Mouse (Mus musculus) left cerebral cortex, postnatal 4 days (tissue): ENCODE data around the gene Rnf25. TPM values are rescaled to one million over a fixed set of nuclear protein-coding genes. Genes with fewer than 3 reads are reported as not detected.

Experiments used
- microRNA-seq: library from miRNA; unstranded; fragments of <30 nt; microRNA quantifications from one replicate; pipeline ENCODE4 v1.2.0, GENCODE M21; 2022
- total RNA-seq, 2 experiments: library from RNA; stranded (reverse); gene quantifications; 2 replicates each; pipeline ENCODE4 v1.2.3; 2021

The Rnf25 gene
- total RNA-seq, 2 experiments from 2014 or later = 58.7 to 64.9 TPM

Small RNAs within 50 kb of the gene (microRNA-seq; reads per million reads assigned to microRNA genes)
- not detected for gene Gm25035

Other genes starting within 250 kb of the Rnf25 start
- 1 to 10 TPM in 1 of 2 experiments, under 1 TPM in 1; 0.74 to 1.1 TPM for gene Catip, start 239.3 kb downstream of the Rnf25 start, total RNA-seq
- gene Slc11a1, start 226.2 kb downstream of the Rnf25 start, total RNA-seq = 1 to 10 TPM; 1.2 to 2.2 TPM
- 10 to 100 TPM; 19.2 to 20.8 TPM for gene Ctdsp1, start 209.9 kb downstream of the Rnf25 start, total RNA-seq
- gene Vil1, start 192.0 kb downstream of the Rnf25 start, total RNA-seq = under 1 TPM; 0.72 to 0.81 TPM
- gene Cnot9, start 95.3 kb downstream of the Rnf25 start, total RNA-seq = 10 to 100 TPM; 43.9 to 48.1 TPM
- 1 to 10 TPM; 3.7 TPM for gene Plcd4, start 58.5 kb downstream of the Rnf25 start, total RNA-seq
- gene Usp37, start 57.1 kb downstream of the Rnf25 start, total RNA-seq = 10 to 100 TPM; 24.3 to 26.6 TPM
- 10 to 100 TPM; 24.7 to 24.8 TPM for gene Zfp142, start 13.2 kb downstream of the Rnf25 start, total RNA-seq
- 10 to 100 TPM; 19.8 to 24.1 TPM for gene Bcs1l, start 13.1 kb downstream of the Rnf25 start, total RNA-seq
- gene Stk36, start within 50 bp of the Rnf25 start, total RNA-seq = 10 to 100 TPM; 20.6 to 25.2 TPM
- gene Ttll4, start 60.3 kb upstream of the Rnf25 start, total RNA-seq = 10 to 100 TPM; 37.3 to 42.6 TPM
- gene Cyp27a1, start 112.2 kb upstream of the Rnf25 start, total RNA-seq = under 1 TPM; 0.70 TPM
- not detected for gene Prkag3, start 147.8 kb upstream of the Rnf25 start, total RNA-seq
- 1 to 10 TPM; 3.5 to 5.1 TPM for gene Wnt6, start 170.5 kb upstream of the Rnf25 start, total RNA-seq
- under 1 TPM in 1 of 2 experiments, not detected in 1; 0.38 TPM for gene Wnt10a, start 190.1 kb upstream of the Rnf25 start, total RNA-seq